Mouse (Mus musculus): ENCODE data around the gene Cdkn2b. TPM values are rescaled to one million over a fixed set of nuclear protein-coding genes. Genes with fewer than 3 reads are reported as not detected.
A peak's percentile ranks its signal among the peaks of the same experiment; 100 is the strongest.

Gene Cdkn2b
- total and polyA plus RNA-seq, 3 experiments, result 1.9 to 2.5 TPM; not detected in 1

DNA sequence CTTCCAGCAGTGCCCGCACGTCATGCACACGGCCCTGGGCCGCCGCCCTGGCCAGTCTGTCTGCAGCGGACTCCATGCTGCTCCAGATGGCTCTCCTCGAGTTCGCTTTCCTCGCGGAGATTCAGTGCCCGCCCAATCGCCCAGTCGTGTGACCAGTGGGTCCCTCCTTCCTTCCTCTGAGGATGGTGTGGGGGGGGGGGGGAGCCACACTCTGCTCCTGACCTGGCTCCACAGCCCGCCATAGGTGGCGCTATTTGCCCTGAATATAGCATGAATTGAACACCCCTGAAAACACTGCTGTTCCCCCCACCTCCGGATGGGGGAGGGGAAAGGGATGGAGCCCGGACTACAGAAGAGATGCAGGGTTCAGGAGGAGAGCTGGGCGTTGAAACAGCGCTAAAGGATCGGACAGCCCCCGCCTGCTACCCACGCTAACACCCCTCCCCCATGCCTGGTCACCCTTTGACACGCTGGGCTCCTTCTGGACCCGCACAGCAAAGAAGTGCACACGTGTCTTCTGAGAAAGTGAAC lies 28.7 kb downstream of the Cdkn2b start:
- H3K36me3 ChIP-seq (ENCODE audit: control insufficient read depth in 1 of 2, insufficient read depth in 2 of 2, low read length in 2 of 2), result peaks cover 0 to 27% of the 10 kb centered on the region in 2 experiments; a peak in 3 of 4 replicates
- H3K4me3 ChIP-seq (ENCODE audit: control insufficient read depth in 1 of 2, insufficient read depth in 1 of 2, low read depth in 2 of 2, low read length in 2 of 2), result peak overlapping the region; percentile 66 to 75
- H3K79me2 ChIP-seq (ENCODE audit: control insufficient read depth, insufficient read depth, low read length, poor library complexity), result peaks cover 9% of the 10 kb centered on the region
- H3K4me1 ChIP-seq (ENCODE audit: control insufficient read depth in 1 of 2, insufficient read depth in 2 of 2, low read length in 2 of 2), result peaks cover 17 to 20% of the 10 kb centered on the region in 2 experiments
- H3K9me3 ChIP-seq (replicated peaks; ENCODE audit: insufficient read depth, low read length), result no peaks in the 10 kb centered on the region
- peak; percentile 91 for DNase-seq (ENCODE audit: low read depth, low spot score)
- H3K27ac ChIP-seq (ENCODE audit: control insufficient read depth, low read depth, low read length), result peak overlapping the region; percentile 71
- H3K9ac ChIP-seq (ENCODE audit: control insufficient read depth, low read depth, low read length, poor library complexity, severe bottlenecking), result peak overlapping the region; percentile 68
- no peaks in the 10 kb centered on the region for H3K27me3 ChIP-seq (ENCODE audit: control insufficient read depth in 1 of 2, insufficient read depth in 2 of 2, low read length in 2 of 2)
- 0 out of 2 replicates have a peak, but pooled peaks have one; percentile 32 for TF ChIP-seq MAFK (IDR thresholded peaks at IDR 0.05; ENCODE audit: borderline replicate concordance, low read depth, low read length)
- 0 out of 2 replicates have a peak, but pooled peaks have one; percentile 39 for TF ChIP-seq UBTF (IDR thresholded peaks at IDR 0.05; ENCODE audit: borderline replicate concordance, insufficient read depth, low read depth, low read length)
- peak; percentile 52 for TF ChIP-seq SMC3 (IDR thresholded peaks at IDR 0.05; ENCODE audit: low read depth, low read length)
- no peak for TF ChIP-seq GABPA (IDR thresholded peaks at IDR 0.05; ENCODE audit: low read depth, low read length)
- TF ChIP-seq E2F4 (IDR thresholded peaks at IDR 0.05; ENCODE audit: borderline replicate concordance, low read depth, low read length), result no peak
- TF ChIP-seq POLR2AphosphoS5 (IDR thresholded peaks at IDR 0.05; ENCODE audit: borderline replicate concordance, low read depth, low read length), result no peak
- TF ChIP-seq BHLHE40 (IDR thresholded peaks at IDR 0.05; ENCODE audit: borderline replicate concordance, low read depth, low read length), result peak; percentile 74
- no peak for TF ChIP-seq EP300 (IDR thresholded peaks at IDR 0.05; ENCODE audit: low read depth in 1 of 2, low read length in 2 of 2)
- TF ChIP-seq JUND (IDR thresholded peaks at IDR 0.05; ENCODE audit: low read depth, low read length), result no peak
- 0 out of 2 replicates have a peak, but pooled peaks have one; percentile 58 for TF ChIP-seq MYC (IDR thresholded peaks at IDR 0.05; ENCODE audit: low read depth, low read length)
- peak; percentile 84 for TF ChIP-seq MXI1 (IDR thresholded peaks at IDR 0.05; ENCODE audit: low read depth, low read length)
- no peak for TF ChIP-seq POLR2AphosphoS2 (IDR thresholded peaks at IDR 0.05; ENCODE audit: low read length)
- no peak for TF ChIP-seq GATA1 (IDR thresholded peaks at IDR 0.05; ENCODE audit: low read depth, low read length)
- TF ChIP-seq ZNF384 (IDR thresholded peaks at IDR 0.05; ENCODE audit: low read depth, low read length), result no peak
- TF ChIP-seq TAL1 (IDR thresholded peaks at IDR 0.05; ENCODE audit: low read length), result no peak
- TF ChIP-seq ELF1 (IDR thresholded peaks at IDR 0.05; ENCODE audit: low read depth, low read length), result peak; percentile 50; the same call in 1 of the 2 replicates
- 0 out of 4 replicates have a peak, but pooled peaks of 1 of the 2 experiments have one; percentile 11 for TF ChIP-seq USF2 (IDR thresholded peaks at IDR 0.05; ENCODE audit: borderline replicate concordance in 1 of 2, insufficient read depth in 1 of 2, low read depth in 1 of 2, low read length in 2 of 2)
- peak; percentile 79 for TF ChIP-seq SIN3A (IDR thresholded peaks at IDR 0.05; ENCODE audit: low read length)
- no peak for TF ChIP-seq NRF1 (IDR thresholded peaks at IDR 0.05; ENCODE audit: insufficient read depth, low read depth, low read length, poor library complexity, severe bottlenecking)
- peak; percentile 60; the same call in 1 of the 2 replicates for TF ChIP-seq USF1 (IDR thresholded peaks at IDR 0.05; ENCODE audit: low read depth, low read length)
- TF ChIP-seq NELFE (IDR thresholded peaks at IDR 0.05; ENCODE audit: low read depth, low read length), result 0 out of 2 replicates have a peak, but pooled peaks have one; percentile 22
- peak; percentile 46; the same call in 1 of the 2 replicates for TF ChIP-seq TCF12 (IDR thresholded peaks at IDR 0.05; ENCODE audit: low read depth, low read length)
- no peak for TF ChIP-seq CHD1 (IDR thresholded peaks at IDR 0.05; ENCODE audit: low read depth, low read length)
- TF ChIP-seq RCOR1 (IDR thresholded peaks at IDR 0.05; ENCODE audit: low read depth, low read length), result peak; percentile 35
- peak; percentile 54 for TF ChIP-seq ZC3H11A (IDR thresholded peaks at IDR 0.05; ENCODE audit: low read depth, low read length)
- peak; percentile 67 for TF ChIP-seq HCFC1 (IDR thresholded peaks at IDR 0.05; ENCODE audit: low read depth, low read length)
- TF ChIP-seq CTCF (IDR thresholded peaks at IDR 0.05 in 2 of 3, conservative IDR thresholded peaks at IDR 0.05 in 1 of 3; ENCODE audit: control insufficient read depth in 1 of 3, insufficient read depth in 1 of 3, low read depth in 2 of 3, low read length in 3 of 3, poor library complexity in 1 of 3, severe bottlenecking in 1 of 3), result peak; percentile 38 to 84 (median 82); a peak in 5 of 6 replicates
- no peak for TF ChIP-seq ZMIZ1 (IDR thresholded peaks at IDR 0.05; ENCODE audit: low read depth, low read length)
- peak; percentile 78 for TF ChIP-seq CHD2 (IDR thresholded peaks at IDR 0.05; ENCODE audit: low read length)
- 0 out of 4 replicates have a peak, but pooled peaks of 1 of the 2 experiments have one; percentile 37 for TF ChIP-seq POLR2A (IDR thresholded peaks at IDR 0.05; ENCODE audit: control insufficient read depth in 1 of 2, insufficient read depth in 1 of 2, low read depth in 1 of 2, low read length in 2 of 2, poor library complexity in 1 of 2)
- no peak for TF ChIP-seq MYB (IDR thresholded peaks at IDR 0.05; ENCODE audit: low read depth, low read length)
- peak; percentile 99 for TF ChIP-seq MAZ (IDR thresholded peaks at IDR 0.05; ENCODE audit: low read depth, low read length)
- TF ChIP-seq MAX (IDR thresholded peaks at IDR 0.05; ENCODE audit: low read length), result peak; percentile 51
- TF ChIP-seq ETS1 (IDR thresholded peaks at IDR 0.05; ENCODE audit: low read depth, low read length), result peak; percentile 58; the same call in 1 of the 2 replicates
- no peak for TF ChIP-seq MEF2A (IDR thresholded peaks at IDR 0.05; ENCODE audit: extremely low read depth, insufficient replicate concordance, low read depth, low read length, poor library complexity, severe bottlenecking)
- TF ChIP-seq KAT2A (conservative IDR thresholded peaks at IDR 0.05; ENCODE audit: low read depth, low read length), result no peak

Measured in MEL (cell line).